Mouse (Mus musculus) urinary bladder, postnatal 10 days (tissue): ENCODE data around the gene Hcst.

Experiments used
- DNase-seq: peaks from one replicate; pipeline ENCODE4 v3.0.0; 2022; ENCODE audit warnings: low spot score

The Hcst gene

DNA sequence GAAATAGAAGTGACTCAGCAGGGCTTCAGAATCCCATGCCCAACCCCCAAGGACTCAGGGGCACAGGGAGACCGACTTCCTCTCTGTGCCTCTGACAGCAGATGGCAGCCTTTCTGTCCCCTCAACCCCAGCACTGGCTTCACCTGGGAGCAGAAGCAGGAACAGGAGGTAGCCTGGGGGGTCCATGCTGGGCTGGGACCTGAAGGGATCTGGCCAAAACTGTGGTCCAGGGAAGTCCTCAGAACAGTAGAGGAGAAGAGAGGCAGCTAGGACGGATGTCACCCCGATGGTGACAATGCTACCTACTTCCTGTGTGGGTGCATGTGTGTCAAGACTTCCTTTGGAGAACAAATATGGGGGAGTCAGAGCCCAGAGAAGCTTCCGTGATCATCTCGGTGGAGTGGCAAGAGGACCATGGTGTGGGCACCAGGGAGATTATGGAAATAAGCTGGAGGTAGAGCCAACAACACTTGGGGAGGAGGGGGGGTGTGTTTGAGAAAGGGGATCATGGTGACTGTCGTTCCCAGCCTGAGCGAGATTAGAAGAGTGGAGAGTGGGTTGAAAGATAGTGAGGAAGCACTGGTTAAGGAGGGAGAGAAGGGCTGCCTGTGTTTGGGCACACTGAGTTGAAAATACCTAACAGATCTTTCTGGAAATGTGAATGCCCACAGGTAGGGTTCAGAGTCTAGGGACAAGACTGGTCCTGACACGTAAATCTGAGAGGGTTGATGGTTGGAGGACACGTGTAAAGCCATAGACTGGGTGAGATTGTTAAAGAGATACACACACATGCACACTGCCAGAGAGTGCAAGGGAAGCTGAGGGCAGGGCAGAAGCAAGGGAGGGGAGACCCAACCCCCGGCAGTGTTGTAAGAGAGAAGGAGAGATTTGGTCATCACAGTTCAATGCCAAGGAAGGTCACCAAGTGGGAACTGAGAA lies at the start of gene Hcst:
TSS of gene Hcst (minus strand) at position 294 of the 939 bp plus-strand sequence.
- no peak for DNase-seq

GRCm38 (mm10) chr7:30464816-30465300 lies 45.2 kb upstream of the Hcst start:
- no peak for DNase-seq

DNA sequence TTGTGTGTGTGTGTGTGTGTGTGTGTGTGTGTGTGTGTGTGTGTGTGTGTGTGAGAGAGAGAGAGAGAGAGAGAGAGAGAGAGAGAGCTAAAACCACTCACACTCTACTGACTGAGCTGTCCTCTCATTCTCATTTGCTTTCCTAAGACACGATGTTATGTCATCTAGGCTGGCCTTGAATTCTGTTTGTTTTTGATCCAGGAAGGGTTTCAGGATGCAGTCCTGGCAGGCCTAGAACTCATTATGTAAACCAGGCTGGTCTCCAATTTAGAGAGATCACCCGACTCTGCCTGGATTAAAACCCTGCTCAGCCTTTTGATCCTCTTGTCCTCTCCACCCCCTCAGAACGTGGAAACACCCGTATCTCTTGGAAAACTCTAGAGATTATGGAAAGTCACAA lies 44.3 kb upstream of the Hcst start:
- no peak for DNase-seq

- no peak for DNase-seq
These were observed 43.9 kb upstream of the Hcst start for GRCm38 (mm10) chr7:30463568-30463967.

- no peak for DNase-seq
These were observed 39.8 kb upstream of the Hcst start for GRCm38 (mm10) chr7:30459484-30459883.

DNA sequence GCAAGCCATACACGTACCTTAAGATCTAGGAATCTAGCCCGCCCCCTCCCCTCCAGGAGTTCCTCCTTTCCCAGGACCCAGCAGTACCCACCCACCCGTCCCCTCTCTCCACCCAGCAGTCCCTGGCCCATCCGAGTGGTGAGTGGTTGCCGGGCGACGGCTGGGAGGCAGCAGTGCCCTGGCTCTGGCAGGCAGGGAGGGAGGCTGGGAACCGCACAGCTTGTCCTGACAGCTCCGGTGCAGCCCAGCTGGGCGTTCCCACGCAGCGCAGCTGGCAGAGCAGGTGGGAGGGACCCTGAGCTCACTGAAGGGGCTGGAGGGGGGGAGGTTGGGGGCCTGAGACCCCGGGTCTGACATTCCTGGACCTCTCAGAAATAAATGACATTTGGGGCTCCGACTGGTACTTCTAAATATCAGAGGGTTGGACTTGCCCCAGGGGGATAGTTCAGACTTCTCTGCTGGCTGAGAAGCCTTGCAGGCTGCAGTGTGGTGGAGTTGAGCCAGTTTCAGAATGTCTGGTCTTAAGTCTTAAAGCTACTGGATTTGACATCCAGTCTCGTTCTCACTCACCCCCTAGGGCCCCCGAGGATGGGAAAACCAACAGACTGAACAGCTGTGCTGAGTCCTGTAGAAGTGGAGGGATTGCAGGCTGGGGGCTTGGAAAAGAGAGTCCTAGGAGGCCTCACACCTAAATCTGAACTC lies 38.1 kb upstream of the Hcst start, which contains the start of the genes Kirrel2 and Nphs1:
TSS of gene Kirrel2 (minus strand) at position 62 of the 702 bp plus-strand sequence.
TSS of gene Nphs1 (plus strand) at position 687 of the 702 bp plus-strand sequence.
- no peak for DNase-seq

DNA sequence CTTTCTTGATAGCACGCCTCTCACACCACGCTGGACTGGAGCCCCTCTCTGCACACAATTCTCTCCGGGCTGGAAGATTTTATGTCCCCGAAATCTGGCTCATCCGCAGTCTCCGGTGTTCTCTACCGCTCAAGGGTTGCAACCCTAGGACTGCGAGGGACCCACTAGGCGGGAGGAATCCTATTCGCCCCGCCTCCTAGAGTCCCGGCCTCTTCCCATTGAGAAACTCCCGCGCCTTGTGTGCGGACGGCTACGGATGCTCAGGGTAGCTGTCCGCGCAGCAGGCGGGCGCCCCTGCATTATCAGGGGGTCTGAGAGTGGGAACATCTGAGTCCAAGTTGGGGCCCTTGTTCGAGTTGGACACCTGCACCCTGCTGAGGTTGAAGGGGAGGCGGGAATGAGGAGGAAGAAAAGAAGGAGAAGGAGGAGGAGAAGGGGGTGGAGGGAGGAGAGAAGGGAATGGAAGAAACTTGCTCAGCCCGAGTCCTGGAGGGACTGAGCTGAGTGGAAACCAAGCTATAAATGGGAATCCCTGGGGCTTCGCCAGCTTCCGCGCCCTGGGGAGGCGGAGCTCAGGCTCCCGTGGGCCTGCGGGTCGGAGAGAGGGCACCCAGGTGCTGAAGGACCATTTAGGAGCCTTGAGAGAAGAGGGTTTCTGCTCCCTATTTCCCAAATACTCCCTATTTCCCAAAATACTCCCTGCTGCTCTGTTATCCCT lies 37.4 kb upstream of the Hcst start:
- DNase-seq = no peak

DNA sequence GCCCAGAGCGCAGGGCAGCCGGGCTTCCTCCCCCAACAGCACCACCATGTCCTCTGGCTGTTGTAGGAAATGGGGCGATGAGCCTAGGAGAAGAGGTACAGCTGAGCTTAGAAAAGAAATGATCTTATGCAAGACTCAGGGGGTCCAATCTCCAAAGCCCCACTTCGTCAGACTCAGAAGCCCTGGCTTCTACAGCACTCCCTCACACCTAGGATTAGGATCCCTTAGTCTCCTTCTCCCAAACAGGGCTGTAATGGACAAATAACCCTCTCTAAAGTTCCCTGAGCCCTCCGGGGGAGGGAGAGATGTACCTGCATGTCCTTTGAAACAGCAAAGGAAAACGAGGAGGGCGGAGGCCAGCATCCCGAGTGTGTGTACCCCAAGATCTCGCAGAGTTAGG lies 36.8 kb upstream of the Hcst start:
- no peak for DNase-seq

DNA sequence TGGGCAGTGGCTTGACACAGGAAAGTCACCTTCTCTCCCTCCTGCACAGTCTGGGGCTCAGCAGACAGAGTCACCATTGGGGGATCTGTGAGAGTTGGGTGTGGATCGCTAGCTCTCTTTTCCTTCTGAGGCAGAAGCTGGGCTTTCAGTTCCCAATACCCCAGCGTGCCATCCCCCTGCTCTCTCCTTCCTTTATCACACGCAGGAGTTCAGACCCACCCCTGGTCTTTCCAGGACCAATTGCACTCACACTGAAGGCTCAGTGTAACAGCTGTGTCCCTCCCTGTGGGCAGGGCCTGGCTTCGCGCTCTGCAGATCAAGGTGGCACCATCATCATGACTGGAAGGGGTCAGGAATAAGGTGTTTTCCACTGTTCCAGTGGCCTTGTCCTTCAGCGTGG lies 34.6 kb upstream of the Hcst start:
- DNase-seq = no peak

- no peak for DNase-seq
These were observed 34.1 kb upstream of the Hcst start for GRCm38 (mm10) chr7:30453766-30454165.

DNA sequence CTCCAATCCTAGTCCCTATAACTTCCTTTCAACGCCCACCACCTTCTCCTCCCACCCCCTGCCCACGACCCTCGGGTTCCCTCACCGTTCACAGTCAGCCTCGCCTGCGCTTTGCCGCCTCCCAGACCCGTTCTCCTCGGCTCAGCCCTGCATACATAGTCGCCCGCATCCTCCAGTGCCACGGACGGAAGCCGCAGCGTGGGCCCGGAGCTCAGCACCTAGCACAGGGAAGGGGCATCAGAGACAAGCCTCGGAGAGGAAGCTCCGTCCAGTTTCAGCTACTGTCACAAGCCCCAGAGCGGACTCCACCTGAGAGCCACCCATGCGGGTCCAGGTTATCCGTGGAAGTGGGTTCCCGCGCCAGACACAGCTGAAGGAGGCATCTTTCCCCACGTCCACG lies 33.7 kb upstream of the Hcst start:
- no peak for DNase-seq

DNA sequence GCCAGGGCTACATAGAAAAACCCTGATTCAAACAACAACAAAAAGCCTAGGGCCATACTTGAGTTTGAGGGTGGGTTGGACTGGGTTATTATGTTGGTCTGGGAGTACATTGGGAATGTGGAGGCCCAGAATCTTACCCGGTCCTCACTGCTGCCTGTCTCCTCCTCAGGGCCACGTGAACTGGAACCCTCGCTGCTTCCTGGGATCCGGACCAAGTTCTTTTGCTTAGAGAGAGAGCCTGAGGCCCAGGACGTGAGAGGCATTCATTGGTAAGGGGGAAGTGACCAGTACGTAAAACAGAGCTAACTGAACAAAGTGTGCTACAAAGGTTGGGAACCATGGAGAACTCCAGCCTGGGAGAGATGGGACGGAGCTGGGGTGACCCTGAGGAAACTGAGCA lies 30.6 kb upstream of the Hcst start:
- no peak for DNase-seq

GRCm38 (mm10) chr7:30444971-30445751 lies 25.5 kb upstream of the Hcst start, which contains the start of gene Aplp1:
Gene Aplp1 (minus strand): TSS chr7:30445535.
- no peak for DNase-seq

- DNase-seq = no peak
These were observed 24.7 kb upstream of the Hcst start for GRCm38 (mm10) chr7:30444154-30444970.

GRCm38 (mm10) chr7:30443696-30444095 lies 24.0 kb upstream of the Hcst start:
- DNase-seq = no peak

DNA sequence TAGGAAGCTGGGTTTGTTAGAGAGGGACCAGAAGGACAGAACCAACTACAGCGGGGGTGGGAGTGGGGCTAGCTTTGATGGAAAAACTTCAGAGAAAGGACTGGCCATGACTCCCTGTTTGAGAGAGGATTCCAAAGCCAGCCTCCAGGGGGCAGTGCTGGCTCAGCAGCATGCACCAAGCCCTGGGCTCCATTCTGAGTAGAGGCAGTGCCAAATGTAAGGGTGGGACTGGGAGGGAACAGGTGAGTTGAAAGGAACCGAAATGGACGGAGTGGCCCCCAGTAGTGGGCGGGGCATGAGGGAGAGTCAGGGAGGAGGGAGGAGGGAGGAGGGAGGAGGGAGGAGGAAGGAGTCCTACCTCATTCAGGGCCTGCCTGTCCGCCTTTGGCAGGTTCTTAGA lies 21.0 kb upstream of the Hcst start:
- no peak for DNase-seq

DNA sequence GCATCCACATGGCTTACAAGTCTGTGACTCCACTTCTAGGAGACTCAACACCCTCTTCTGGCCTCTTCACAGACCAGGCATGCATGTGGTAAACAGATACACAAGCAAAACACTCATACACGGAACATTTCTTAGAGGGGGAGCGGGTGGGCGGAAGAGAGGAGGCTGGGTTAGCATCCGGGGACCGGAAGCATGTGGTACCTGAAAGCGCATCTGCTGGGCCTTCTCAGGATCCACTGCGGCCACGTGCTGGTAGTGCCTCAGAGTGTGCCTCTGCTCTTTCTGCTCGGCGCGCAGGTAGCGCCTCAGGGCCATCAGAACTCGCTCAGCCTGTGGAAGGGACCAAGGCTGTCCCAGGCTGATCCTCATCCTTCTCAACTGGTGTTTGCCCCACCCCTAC lies 20.1 kb upstream of the Hcst start:
- no peak for DNase-seq

DNA sequence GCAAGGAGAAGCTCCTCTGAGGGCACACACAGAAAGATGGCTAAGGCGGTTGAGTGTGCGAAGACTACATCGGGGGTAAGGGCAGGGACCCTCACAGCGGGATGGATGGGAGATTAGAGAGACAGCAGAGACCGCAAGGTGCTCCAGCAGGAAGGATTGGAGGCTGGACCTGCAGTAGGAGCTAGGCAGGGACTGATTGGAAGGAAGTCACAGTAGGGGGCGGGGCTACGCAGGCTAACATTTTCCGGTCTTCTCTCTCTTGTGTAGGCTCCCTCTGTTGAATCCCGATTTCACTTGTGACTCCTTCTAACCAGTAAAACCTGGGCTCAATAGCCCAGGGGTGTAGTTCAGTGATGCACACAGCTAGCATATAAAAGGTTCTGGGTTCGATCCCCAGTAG lies 17.2 kb upstream of the Hcst start:
- DNase-seq = no peak

GRCm38 (mm10) chr7:30435156-30435555 lies 15.5 kb upstream of the Hcst start:
- no peak for DNase-seq

DNA sequence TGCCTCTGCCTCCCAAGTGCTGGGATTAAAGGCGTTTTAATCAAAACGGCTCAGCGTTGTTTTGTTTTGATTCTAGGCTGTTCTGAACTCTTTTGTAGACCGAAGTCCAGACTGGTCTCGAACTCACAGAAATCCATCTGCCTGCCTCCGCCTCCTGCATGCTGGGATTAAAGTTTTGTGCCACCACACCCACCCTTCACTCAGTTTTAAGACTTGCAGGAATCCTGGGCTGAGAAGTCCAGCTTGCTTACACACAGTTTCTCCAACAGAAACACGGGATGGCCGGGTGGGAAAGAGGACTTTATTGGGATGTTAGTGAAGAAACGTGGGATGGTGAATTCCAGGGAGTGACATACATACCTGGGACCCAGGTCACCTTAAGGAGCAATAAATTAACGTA lies 15.0 kb upstream of the Hcst start:
- no peak for DNase-seq

GRCm38 (mm10) chr7:30434238-30434637 lies 14.6 kb upstream of the Hcst start:
- no peak for DNase-seq
